Mouse (Mus musculus) ES-E14 (cell line): ENCODE measurements around the gene Tgoln1.

Source experiments
- CHD2 ChIP-seq: IDR thresholded peaks from 2 replicates; pipeline ENCODE4 v1.6.1; 2014; ENCODE audit warnings: mild to moderate bottlenecking, low read depth, low read length, inconsistent platforms
- HCFC1 ChIP-seq: IDR thresholded peaks from 2 replicates; pipeline ENCODE4 v1.6.1; 2012; ENCODE audit warnings: low read length, inconsistent platforms, borderline replicate concordance; ENCODE audit not compliant: insufficient read depth
- MAFK ChIP-seq: IDR thresholded peaks from 2 replicates; pipeline ENCODE4 v1.6.1; 2014; ENCODE audit warnings: mild to moderate bottlenecking, low read depth, low read length, inconsistent platforms; ENCODE audit not compliant: insufficient read depth
- ZC3H11A ChIP-seq: IDR thresholded peaks from 2 replicates; pipeline ENCODE4 v1.6.1; 2012; ENCODE audit warnings: low read depth, mild to moderate bottlenecking, inconsistent platforms, low read length, borderline replicate concordance
- ZNF384 ChIP-seq: IDR thresholded peaks from 2 replicates; pipeline ENCODE4 v1.6.1; 2012; ENCODE audit warnings: low read depth, low read length, inconsistent platforms

GRCm38 (mm10) chr6:72615561-72616375, 1.0 kb downstream of the Tgoln1 start:
- TF ChIP-seq ZNF384: no peak
- TF ChIP-seq HCFC1: no peak
- TF ChIP-seq CHD2: no peak
- no peak for TF ChIP-seq ZC3H11A
- TF ChIP-seq MAFK: no peak
